Mouse (Mus musculus): ENCODE data around the gene Olfr178. TPM values are rescaled to one million over a fixed set of nuclear protein-coding genes. Genes with fewer than 3 reads are reported as not detected.

Gene Olfr178
- polyA plus RNA-seq (2012; rRNA removed): not detected in 2 replicates

DNA sequence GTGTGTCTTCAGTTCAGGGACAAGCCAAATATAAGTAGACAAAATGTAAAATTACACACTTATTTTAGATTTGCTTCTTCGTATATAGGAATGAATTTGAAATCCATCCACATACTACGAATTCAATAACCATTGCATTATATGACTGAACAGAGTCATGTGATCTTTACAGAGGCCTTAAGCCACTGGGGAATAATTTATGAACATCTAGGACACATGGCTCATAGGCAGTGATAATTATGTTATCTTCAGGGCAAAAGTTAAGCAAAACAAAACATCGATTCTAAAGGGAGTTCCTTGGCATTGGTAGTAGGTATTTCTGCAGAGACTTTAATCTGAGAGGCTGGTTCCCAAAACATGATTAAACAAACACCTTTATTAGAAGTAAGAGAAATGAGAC lies at the start of gene Olfr178:
TSS of gene Olfr178 (minus strand) at position 101 of the 400 bp plus-strand sequence.

DNA sequence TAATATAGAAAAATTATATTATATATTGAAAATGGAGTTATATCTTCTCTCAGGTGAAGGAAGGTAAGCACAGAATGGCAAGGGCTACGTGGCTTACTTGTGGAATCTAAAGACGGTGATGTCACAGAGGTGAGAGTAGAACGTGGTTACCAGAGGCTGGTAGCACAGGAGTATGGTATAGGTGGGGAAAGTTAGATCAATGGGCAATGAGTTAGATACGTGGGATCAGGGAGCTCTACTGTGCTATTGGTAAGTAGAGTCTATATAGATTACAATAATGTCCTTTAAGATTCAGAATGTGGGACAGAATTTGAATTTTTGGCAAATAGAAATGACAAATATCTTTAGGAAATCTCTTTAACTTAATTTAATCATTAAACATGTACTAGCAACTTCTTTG lies 37.4 kb upstream of the Olfr178 start, which contains the start of gene Olfr180:
TSS of gene Olfr180 (minus strand) at position 101 of the 400 bp plus-strand sequence.

DNA sequence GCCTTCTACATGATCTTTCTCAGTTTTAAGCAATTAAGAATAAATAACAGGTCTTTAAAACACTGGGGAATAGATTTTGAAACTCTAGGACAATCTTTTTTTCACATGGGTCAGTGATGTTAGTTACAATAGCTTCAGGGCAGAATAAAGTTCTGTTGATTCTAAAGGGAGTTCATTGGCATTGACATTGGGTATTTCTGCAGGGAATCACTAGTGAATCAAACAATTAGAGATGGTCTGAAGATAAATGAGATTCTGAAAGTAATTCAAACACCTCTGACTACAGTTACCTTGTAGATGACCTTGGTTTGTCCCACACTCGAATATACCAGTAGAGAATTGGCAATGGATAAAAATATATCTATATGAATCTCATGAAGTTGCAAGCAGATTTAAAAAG lies 36.8 kb upstream of the Olfr178 start, which contains the start of gene Olfr181:
TSS of gene Olfr181 (minus strand) at position 101 of the 400 bp plus-strand sequence.

DNA sequence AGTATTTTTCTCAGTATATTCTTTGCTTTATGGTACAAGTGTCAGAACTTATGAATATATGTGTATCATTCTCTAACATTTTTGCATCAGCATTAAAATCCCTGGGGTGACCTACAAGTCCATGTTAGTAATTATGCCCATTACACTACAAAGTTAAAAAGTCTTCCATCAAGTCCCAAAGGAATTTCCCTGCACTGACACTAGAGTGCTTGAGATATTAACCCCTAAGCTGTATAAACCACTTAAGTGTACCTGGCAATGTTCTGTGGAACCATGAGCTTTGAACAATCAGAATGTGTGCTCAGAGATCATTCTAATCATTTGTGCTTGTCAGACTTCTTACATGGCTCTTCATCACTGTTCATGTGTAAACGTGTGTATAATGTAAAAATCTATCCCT lies 17.2 kb downstream of the Olfr178 start, which contains the start of gene Olfr177:
TSS of gene Olfr177 (minus strand) at position 101 of the 400 bp plus-strand sequence.

Other genes starting within 250 kb of the Olfr178 start
- 16.5 and 18.2 TPM in 2 replicates for gene Cpox, start 221.8 kb downstream of the Olfr178 start, polyA plus RNA-seq (2012; rRNA removed)
- not detected in 2 replicates for gene Gpr15, start 173.0 kb downstream of the Olfr178 start, polyA plus RNA-seq (2012; rRNA removed)
- gene Cldnd1, start 164.2 kb downstream of the Olfr178 start, polyA plus RNA-seq (2012; rRNA removed): 35.9 and 41.6 TPM in 2 replicates
- gene Olfr172, start 128.9 kb downstream of the Olfr178 start, polyA plus RNA-seq (2012; rRNA removed): not detected in 2 replicates
- not detected in 2 replicates for gene Olfr173, start 91.8 kb downstream of the Olfr178 start, polyA plus RNA-seq (2012; rRNA removed)
- gene Olfr175-ps1, start 65.3 kb downstream of the Olfr178 start, polyA plus RNA-seq (2012; rRNA removed): not detected in 2 replicates
- gene Olfr177, start 17.3 kb downstream of the Olfr178 start, polyA plus RNA-seq (2012; rRNA removed): not detected in 2 replicates
- gene Olfr181, start 36.7 kb upstream of the Olfr178 start, polyA plus RNA-seq (2012; rRNA removed): not detected in 2 replicates
- gene Olfr180, start 37.3 kb upstream of the Olfr178 start, polyA plus RNA-seq (2012; rRNA removed): not detected in 2 replicates
- gene Olfr183, start 103.3 kb upstream of the Olfr178 start, polyA plus RNA-seq (2012; rRNA removed): not detected in 2 replicates
- not detected in 2 replicates for gene Olfr186, start 138.2 kb upstream of the Olfr178 start, polyA plus RNA-seq (2012; rRNA removed)
- gene Olfr187, start 147.7 kb upstream of the Olfr178 start, polyA plus RNA-seq (2012; rRNA removed): not detected in 2 replicates
- gene Olfr190, start 185.9 kb upstream of the Olfr178 start, polyA plus RNA-seq (2012; rRNA removed): not detected in 2 replicates
- not detected in 2 replicates for gene Olfr191, start 197.8 kb upstream of the Olfr178 start, polyA plus RNA-seq (2012; rRNA removed)
- gene Olfr193, start 219.8 kb upstream of the Olfr178 start, polyA plus RNA-seq (2012; rRNA removed): not detected in 2 replicates
- gene Olfr194, start 229.0 kb upstream of the Olfr178 start, polyA plus RNA-seq (2012; rRNA removed): not detected in 2 replicates